Mouse (Mus musculus): ENCODE measurements around the gene Eef1e1. TPM values are rescaled to one million over a fixed set of nuclear protein-coding genes. Genes with fewer than 3 reads are reported as not detected.

Gene Eef1e1
- total and polyA plus RNA-seq, 3 experiments: 194 to 218 TPM; not detected in 1

GRCm38 (mm10) chr13:38616887-38617286 lies 42.0 kb downstream of the Eef1e1 start:
- peaks cover 4 to 24% of the 10 kb centered on the region in 2 experiments; a peak in 3 of 4 replicates for H3K36me3 ChIP-seq (ENCODE audit: control insufficient read depth in 1 of 2, insufficient read depth in 2 of 2, low read length in 2 of 2)
- H3K9ac ChIP-seq (ENCODE audit: control insufficient read depth, low read depth, low read length, poor library complexity, severe bottlenecking): no peak overlapping the region
- no peak for DNase-seq (ENCODE audit: low read depth, low spot score)
- no peak overlapping the region for H3K4me3 ChIP-seq (ENCODE audit: control insufficient read depth in 1 of 2, insufficient read depth in 1 of 2, low read depth in 2 of 2, low read length in 2 of 2)
- TF ChIP-seq ELF1 (IDR thresholded peaks at IDR 0.05; ENCODE audit: low read depth, low read length): no peak
- H3K9me3 ChIP-seq (replicated peaks; ENCODE audit: insufficient read depth, low read length): no peaks in the 10 kb centered on the region
- peak overlapping the region; percentile 80; the same call in 1 of the 2 replicates for H3K27ac ChIP-seq (ENCODE audit: control insufficient read depth, low read depth, low read length)
- no peaks in the 10 kb centered on the region for H3K27me3 ChIP-seq (ENCODE audit: control insufficient read depth in 1 of 2, insufficient read depth in 2 of 2, low read length in 2 of 2)
- H3K79me2 ChIP-seq (ENCODE audit: control insufficient read depth, insufficient read depth, low read length, poor library complexity): no peaks in the 10 kb centered on the region
- peaks cover 27 to 33% of the 10 kb centered on the region in 2 experiments for H3K4me1 ChIP-seq (ENCODE audit: control insufficient read depth in 1 of 2, insufficient read depth in 2 of 2, low read length in 2 of 2)

DNA sequence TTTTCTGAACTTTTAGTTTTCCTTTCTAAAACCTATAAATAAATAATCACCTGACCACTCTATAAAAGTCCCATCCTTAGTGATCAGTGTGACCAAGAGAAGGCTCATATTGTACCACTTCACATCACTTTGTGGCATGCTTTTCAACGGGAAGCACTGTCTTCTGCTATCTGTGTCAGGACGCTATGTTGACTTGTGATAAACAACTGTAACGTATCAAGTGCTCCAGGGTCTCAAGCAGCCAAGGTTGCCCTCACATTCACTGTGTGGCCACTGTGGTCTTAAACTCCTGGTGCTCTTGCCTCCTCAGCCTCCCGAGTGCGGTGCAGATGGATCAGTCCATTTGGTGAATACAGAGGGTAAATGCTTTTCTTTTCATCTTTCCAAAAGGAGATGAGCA lies 43.2 kb downstream of the Eef1e1 start:
- Histone ChIP-seq H3K27ac (ENCODE audit: control insufficient read depth, low read depth, low read length) (peak overlapping the region; percentile 80), H3K9ac (ENCODE audit: control insufficient read depth, low read depth, low read length, poor library complexity, severe bottlenecking) (peak overlapping the region; percentile 19), H3K79me2 (ENCODE audit: control insufficient read depth, insufficient read depth, low read length, poor library complexity) (no peaks in the 10 kb centered on the region), H3K4me1 (ENCODE audit: control insufficient read depth in 1 of 2, insufficient read depth in 2 of 2, low read length in 2 of 2) (peaks cover 27 to 33% of the 10 kb centered on the region in 2 experiments), H3K36me3 (ENCODE audit: control insufficient read depth in 1 of 2, insufficient read depth in 2 of 2, low read length in 2 of 2) (peaks cover 4 to 24% of the 10 kb centered on the region in 2 experiments; a peak in 3 of 4 replicates), H3K4me3 (ENCODE audit: control insufficient read depth in 1 of 2, insufficient read depth in 1 of 2, low read depth in 2 of 2, low read length in 2 of 2) (no peak overlapping the region), H3K9me3 (replicated peaks; ENCODE audit: insufficient read depth, low read length) (no peaks in the 10 kb centered on the region), H3K27me3 (ENCODE audit: control insufficient read depth in 1 of 2, insufficient read depth in 2 of 2, low read length in 2 of 2) (no peaks in the 10 kb centered on the region)
- DNase-seq (ENCODE audit: low read depth, low spot score): peak; percentile 70
- peak; percentile 77 for TF ChIP-seq ETS1 (IDR thresholded peaks at IDR 0.05; ENCODE audit: low read depth, low read length)
- no peak for TF ChIP-seq MEF2A (IDR thresholded peaks at IDR 0.05; ENCODE audit: extremely low read depth, insufficient replicate concordance, low read depth, low read length, poor library complexity, severe bottlenecking)
- peak; percentile 74 for TF ChIP-seq MYC (IDR thresholded peaks at IDR 0.05; ENCODE audit: low read depth, low read length)
- peak; percentile 50; the same call in 1 of the 2 replicates for TF ChIP-seq MAX (IDR thresholded peaks at IDR 0.05; ENCODE audit: low read length)
- TF ChIP-seq CHD2 (IDR thresholded peaks at IDR 0.05; ENCODE audit: low read length): no peak
- peak; percentile 48; the same call in 1 of the 2 replicates for TF ChIP-seq USF1 (IDR thresholded peaks at IDR 0.05; ENCODE audit: low read depth, low read length)
- TF ChIP-seq ZMIZ1 (IDR thresholded peaks at IDR 0.05; ENCODE audit: low read depth, low read length): no peak
- TF ChIP-seq MYB (IDR thresholded peaks at IDR 0.05; ENCODE audit: low read depth, low read length): peak; percentile 80
- no peak for TF ChIP-seq GABPA (IDR thresholded peaks at IDR 0.05; ENCODE audit: low read depth, low read length)
- TF ChIP-seq MXI1 (IDR thresholded peaks at IDR 0.05; ENCODE audit: low read depth, low read length): no peak; the same call in 1 of the 2 replicates
- no peak for TF ChIP-seq MAZ (IDR thresholded peaks at IDR 0.05; ENCODE audit: low read depth, low read length)
- peak; percentile 63 for TF ChIP-seq TAL1 (IDR thresholded peaks at IDR 0.05; ENCODE audit: low read length)
- TF ChIP-seq UBTF (IDR thresholded peaks at IDR 0.05; ENCODE audit: borderline replicate concordance, insufficient read depth, low read depth, low read length): no peak
- peak; percentile 85 to 96 for TF ChIP-seq EP300 (IDR thresholded peaks at IDR 0.05; ENCODE audit: low read depth in 1 of 2, low read length in 2 of 2)
- no peak for TF ChIP-seq ZNF384 (IDR thresholded peaks at IDR 0.05; ENCODE audit: low read depth, low read length)
- TF ChIP-seq ZKSCAN1 (IDR thresholded peaks at IDR 0.05; ENCODE audit: low read depth, low read length): no peak
- no peak for TF ChIP-seq RAD21 (IDR thresholded peaks at IDR 0.05; ENCODE audit: low read depth, low read length)
- TF ChIP-seq E2F4 (IDR thresholded peaks at IDR 0.05; ENCODE audit: borderline replicate concordance, low read depth, low read length): no peak
- TF ChIP-seq SIN3A (IDR thresholded peaks at IDR 0.05; ENCODE audit: low read length): peak; percentile 45; the same call in 1 of the 2 replicates
- TF ChIP-seq POLR2A (IDR thresholded peaks at IDR 0.05; ENCODE audit: control insufficient read depth in 1 of 2, insufficient read depth in 1 of 2, low read depth in 1 of 2, low read length in 2 of 2, poor library complexity in 1 of 2): peak in 1 of 2 experiments; percentile 35; a peak in 1 of 4 replicates
- TF ChIP-seq ZC3H11A (IDR thresholded peaks at IDR 0.05; ENCODE audit: low read depth, low read length): no peak
- TF ChIP-seq TCF12 (IDR thresholded peaks at IDR 0.05; ENCODE audit: low read depth, low read length): peak; percentile 88
- no peak for TF ChIP-seq CHD1 (IDR thresholded peaks at IDR 0.05; ENCODE audit: low read depth, low read length)
- no peak for TF ChIP-seq CTCF (IDR thresholded peaks at IDR 0.05 in 2 of 3, conservative IDR thresholded peaks at IDR 0.05 in 1 of 3; ENCODE audit: control insufficient read depth in 1 of 3, insufficient read depth in 1 of 3, low read depth in 2 of 3, low read length in 3 of 3, poor library complexity in 1 of 3, severe bottlenecking in 1 of 3)
- no peak for TF ChIP-seq POLR2AphosphoS2 (IDR thresholded peaks at IDR 0.05; ENCODE audit: low read length)
- TF ChIP-seq BHLHE40 (IDR thresholded peaks at IDR 0.05; ENCODE audit: borderline replicate concordance, low read depth, low read length): peak; percentile 56; the same call in 1 of the 2 replicates
- no peak for TF ChIP-seq KAT2A (conservative IDR thresholded peaks at IDR 0.05; ENCODE audit: low read depth, low read length)
- peak; percentile 35; the same call in 1 of the 2 replicates for TF ChIP-seq NELFE (IDR thresholded peaks at IDR 0.05; ENCODE audit: low read depth, low read length)
- no peak for TF ChIP-seq POLR2AphosphoS5 (IDR thresholded peaks at IDR 0.05; ENCODE audit: borderline replicate concordance, low read depth, low read length)
- TF ChIP-seq RCOR1 (IDR thresholded peaks at IDR 0.05; ENCODE audit: low read depth, low read length): 0 out of 2 replicates have a peak, but pooled peaks have one; percentile 38
- no peak for TF ChIP-seq JUND (IDR thresholded peaks at IDR 0.05; ENCODE audit: low read depth, low read length)
- TF ChIP-seq ELF1 (IDR thresholded peaks at IDR 0.05; ENCODE audit: low read depth, low read length): no peak
